Mouse (Mus musculus): ENCODE results near the gene Adh5.
A peak's percentile ranks its signal among the peaks of the same experiment; 100 is the strongest.
"Not testable (repeated sequence)": the region's sequence is repeated elsewhere in the genome, so short reads cannot be mapped to it uniquely, and the experiment has no call there.

The Adh5 gene

DNA sequence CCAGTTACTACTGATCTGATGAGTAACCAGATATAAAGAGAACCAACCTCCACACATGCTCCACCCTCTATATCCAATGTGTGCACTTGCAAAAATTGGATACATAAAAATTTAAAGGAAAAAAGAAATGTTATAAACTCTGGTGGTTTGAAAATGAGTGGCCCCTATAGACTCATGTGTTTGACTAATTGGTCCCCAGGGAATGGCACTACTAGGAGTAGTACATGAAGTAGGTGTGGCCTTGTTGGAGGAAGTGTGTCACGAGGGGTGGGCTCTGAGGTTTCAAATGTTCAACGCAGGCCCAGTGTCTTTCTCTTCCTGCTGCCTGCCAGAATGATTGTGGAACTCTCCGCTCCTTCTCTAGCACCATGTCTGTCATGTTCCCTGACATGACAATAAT, 18.9 kb downstream of the Adh5 start:
- no peak for DNase-seq

DNA sequence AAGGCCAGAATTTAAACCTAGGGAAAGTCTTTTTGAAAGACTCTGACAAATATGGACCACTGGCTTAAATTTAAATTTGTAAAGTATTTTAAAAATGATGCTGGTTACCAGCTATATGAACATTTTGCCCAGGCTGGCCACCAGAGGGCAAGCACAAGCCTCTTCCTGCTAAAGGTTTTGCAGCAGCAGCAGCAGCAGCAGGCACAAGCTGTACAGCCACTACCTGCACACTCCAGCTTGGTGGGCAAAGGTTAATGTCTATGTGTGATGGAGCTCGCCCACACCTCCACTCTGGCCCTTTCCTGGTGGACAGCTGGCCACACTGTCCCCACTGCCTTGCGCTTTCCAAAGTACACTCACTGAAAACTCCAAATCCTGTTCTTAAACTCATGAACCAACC, 20.2 kb downstream of the Adh5 start:
- DNase-seq, result peak; percentile 37 to 43

DNA sequence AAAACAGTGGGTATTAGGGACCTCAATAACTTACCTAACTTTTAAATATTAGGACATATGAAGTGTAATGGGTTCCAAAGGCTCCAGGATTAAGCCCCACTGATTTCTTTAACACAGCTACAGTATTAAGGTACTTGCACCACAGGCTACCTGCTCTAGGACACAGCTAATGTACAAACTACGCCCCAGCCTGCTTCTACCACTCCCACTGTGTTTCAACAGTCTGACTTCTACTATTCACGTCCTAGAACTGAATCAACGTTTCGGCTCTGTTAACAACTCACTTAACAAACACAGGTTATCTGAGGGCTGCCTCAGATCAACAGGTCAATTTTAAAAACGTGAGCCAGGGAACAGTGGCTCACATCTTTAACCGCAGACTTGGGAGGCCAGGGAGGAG, 20.9 kb downstream of the Adh5 start:
- no peak for DNase-seq

DNA sequence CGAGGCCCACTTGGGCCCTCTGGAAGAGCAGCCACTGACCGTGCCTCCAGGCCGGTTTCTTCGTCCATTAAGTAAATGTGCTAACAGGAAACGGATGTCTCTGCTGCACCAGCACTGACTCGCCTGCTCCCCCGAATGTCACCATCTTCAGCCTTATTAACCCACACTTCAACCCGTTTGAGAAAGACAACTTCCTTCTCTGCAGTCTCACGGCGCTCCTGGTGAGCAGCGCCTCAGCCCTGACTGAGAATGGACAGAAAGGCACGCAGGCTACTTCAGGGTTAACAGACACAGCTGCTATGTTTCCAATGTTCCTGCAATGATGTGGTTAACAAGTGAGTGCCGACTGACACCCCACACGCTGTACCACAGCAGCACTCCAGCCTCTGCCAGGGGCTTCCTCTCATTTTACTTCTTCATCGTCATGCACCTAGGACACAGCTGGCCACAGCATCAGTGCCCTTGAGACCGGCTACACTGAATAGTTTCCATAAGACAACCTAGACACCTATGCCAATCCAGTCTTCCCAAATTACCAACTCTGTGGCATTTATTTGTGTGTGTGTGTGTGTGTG, 21.8 kb downstream of the Adh5 start:
- DNase-seq, result no peak

DNA sequence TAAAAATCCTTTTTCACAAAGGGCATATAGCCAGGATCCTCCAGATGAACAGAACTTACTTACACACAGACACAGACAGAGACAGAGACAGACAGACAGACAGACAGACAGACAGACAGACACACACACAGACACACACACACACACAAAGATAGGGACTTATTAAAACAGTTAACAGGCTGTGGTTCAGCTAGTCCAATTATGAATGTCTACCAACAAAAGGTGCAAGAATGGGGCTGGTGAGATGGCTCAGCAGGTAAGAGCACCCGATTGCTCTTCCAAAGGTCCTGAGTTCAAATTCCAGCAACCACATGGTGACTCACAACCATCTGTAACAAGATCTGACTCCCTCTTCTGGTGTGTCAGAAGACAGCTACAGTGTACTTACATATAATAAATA, 23.8 kb downstream of the Adh5 start:
- not testable (repeated sequence) for DNase-seq

DNA sequence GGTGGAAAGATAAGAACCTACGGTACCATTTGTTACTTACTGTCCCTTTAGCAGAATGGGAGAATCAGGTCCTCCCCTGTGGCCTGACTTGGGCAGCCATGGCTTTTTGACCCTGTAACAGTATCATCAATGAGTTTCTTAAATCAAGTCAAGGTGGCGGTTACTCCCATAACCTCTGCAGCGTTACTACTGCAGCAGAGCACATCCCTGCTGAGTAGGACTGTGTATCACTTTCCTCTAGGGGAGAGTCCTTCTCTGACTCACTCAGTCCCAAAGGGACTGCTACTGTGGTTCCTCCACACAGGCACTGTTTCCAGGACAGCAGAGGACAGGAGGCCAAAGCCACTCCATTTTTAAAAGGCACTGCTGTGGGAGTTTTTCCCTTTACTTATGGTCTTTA, 28.2 kb downstream of the Adh5 start:
- no peak for DNase-seq

DNA sequence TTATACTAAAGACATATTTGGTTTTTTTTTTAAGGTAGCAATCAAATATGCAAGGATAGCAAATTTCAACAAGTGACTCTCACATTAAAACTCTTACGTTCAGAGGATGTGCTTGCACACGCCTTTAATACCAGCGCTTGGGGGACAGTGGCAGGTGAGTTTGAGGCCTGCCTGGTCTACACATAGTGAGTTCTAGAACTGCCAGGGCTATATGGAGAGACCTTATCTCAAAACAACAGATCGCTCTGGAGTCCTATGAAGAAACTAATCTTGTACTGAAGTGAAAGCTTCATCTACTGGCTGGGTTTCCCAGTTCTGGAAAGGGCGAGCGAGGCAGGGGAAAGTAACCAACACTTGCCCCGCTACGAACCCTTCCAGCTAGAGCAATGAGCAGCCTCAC, 36.6 kb downstream of the Adh5 start:
- DNase-seq, result no peak

DNA sequence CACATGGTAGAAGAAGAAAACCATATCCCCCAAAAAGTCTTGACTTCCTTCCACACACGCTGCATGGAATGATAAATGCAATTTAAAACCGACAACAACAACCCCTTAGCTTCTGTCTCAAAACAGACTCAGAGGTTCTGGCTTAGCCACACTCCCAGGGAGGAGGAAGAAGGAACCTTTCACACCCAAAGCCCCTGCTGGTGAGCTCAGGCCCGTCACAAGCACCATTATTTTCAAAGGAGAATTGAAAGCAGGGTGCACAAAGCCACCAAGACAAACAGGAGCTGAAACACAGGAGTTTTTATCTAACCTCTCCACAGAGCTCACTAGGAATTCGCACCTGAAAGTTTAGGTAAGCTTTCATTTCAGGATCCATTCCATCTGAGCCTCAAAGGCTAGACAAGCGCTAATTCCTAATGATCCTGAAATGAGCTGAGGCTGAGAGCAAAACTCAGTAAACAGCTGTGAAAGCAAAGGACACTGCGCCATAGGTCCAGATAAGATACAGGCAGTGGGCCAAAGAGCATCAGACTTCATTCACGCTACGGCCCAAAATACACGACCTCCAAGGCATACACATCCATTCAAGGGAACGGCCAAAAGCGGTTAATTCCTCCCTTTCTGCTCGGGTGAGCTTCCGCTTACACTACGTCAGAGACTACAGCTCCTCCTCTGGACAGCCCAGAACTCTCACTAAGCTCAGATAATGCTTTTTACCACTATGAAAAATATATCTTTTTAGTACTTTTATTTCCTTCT, 38.8 kb downstream of the Adh5 start:
- no peak for DNase-seq

DNA sequence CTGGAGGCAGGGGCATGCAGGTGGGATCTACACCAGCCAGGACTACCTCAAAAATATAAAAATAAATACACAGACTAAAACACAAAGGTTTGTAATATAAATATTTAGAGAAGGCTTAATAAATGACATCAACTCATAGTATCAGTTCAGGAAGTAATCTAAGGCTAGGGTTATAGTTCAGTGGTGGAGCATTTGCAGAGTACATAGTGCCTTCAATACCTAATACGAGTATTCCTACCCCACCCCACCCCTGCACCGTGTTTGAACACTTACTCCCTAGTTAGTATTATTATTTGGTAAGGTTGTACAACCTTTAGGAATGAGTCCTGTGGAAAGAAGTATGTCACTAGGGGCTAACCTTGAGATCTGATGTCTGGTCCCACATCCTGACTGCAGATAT, 40.3 kb downstream of the Adh5 start:
- no peak for DNase-seq

DNA sequence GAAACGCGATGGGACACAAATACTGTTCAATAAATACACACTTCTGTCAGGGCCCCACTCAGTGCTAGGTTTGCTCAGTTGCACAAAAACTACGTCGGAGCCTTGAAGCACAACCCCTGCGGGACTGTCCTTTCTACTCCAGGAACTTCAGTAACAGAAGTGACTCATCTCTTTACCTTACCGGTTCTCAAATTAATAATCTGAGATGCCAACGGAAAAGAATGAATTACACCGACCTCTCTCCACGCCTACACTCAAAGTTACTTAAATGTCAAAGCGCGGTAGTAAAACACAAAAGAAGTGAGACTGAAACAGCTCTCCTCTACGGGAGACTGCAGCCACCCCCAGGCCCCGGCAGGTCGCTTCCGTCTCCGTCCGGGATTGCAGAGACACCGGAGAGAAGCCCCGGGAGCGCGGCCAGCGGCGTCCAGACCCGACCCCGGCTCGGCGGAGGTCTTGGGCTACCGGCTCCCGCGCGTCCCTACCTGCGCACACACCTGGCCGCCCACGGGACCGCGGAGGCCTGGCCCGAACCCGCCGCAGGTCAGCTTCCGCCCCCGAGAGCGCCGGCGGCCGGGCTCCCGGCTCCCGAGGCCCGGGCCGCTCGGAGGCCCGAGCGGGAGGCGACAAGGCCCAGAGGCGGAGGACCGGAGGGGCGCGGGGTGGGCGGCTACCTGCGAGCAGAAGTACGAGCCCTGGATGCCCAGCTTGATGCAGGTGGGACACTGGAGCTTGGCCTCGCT, 45.9 kb downstream of the Adh5 start:
- DNase-seq, result peak in 1 of 2 experiments; percentile 37

DNA sequence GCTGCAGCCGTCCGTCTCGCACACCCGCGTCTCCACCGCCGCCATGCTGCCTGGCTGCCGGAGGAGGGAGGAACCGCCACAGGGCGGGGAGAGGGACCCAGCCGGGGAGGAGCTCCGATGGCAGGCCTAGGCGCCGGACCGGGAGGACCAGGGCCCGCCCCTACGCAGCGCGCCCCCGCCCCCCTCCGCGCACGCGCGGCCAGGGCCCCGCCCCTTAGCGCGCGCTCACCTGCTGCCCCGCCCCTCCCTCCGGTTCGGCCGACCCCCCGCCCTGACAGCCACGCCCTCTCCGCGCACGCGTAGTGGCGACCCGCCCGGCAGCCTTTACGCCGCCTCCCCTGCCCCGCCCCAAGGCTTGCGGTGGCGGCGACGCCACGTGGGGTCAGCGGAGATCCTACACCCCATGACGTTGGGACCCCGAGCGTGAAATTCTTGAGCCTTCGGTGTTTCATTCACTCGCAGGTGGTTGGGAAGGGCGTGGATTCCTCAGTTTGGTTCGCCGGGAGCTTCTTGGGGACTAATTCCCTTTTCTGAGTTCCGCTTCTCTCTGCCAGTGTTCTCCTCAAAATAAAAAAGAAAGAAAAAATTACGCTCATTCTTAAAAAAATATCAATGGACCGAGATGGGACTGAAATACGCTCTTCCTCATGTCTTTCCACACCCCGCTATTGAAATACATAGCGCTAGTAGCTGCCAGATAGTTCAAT, 46.6 kb downstream of the Adh5 start, which contains the start of gene Metap1:
Gene Metap1 (minus strand): TSS at position 189 of the 707 bp plus-strand sequence.
- peak; percentile 99 for DNase-seq

DNA sequence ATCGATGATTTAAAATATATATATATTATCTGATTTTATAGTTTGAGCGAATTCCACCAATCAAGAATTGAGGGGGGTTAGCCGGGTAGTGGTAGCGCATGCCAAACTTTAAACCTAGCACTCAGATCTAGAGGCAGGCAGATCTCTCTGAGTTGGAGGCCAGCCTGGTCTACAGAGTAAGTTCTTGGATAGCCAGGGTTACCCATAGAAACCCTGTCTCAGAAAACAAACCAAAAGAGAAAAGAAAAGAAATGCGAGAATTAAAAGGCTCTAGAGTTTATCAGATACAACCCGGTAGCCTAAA, 47.1 kb downstream of the Adh5 start:
- peak in 1 of 2 experiments; percentile 33 for DNase-seq

DNA sequence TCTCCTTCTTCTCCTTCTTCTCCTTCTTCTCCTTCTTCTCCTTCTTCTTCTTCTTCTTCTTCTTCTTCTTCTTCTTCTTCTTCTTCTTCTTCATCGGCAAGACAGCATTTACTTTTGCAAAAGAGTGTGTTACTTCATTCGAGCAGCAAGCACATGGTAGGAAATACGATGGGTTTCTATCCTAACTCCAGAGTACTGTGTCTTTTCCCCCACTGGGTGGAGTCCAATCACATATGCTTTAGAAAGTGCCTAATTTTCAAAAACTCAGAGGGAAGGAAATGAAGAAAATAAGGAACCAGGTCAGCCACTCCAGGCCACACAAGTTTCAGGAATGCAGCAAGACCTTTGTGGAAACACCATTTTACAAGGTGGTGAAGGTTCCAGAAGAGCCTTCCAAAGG, 50.8 kb downstream of the Adh5 start:
- no peak for DNase-seq

DNA sequence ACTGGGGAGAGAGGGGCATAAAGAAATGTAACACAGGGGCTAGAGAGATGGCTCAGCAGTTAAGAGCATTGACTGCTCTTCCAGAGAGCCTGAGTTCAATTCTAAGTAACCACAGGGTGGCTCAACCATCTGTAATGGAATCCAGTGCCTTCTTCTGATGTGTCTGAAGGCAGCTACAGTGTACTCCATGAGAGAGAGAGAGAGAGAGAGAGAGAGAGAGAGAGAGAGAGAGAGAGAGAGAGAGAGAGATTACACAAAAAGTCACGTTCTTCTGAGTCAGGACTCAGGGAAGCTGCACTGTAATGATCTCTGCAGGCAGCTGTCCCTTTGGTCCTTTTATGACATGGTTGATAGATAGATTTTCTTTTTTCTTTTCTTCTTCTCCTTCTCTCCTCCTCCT, 51.7 kb downstream of the Adh5 start:
- DNase-seq, result no peak

DNA sequence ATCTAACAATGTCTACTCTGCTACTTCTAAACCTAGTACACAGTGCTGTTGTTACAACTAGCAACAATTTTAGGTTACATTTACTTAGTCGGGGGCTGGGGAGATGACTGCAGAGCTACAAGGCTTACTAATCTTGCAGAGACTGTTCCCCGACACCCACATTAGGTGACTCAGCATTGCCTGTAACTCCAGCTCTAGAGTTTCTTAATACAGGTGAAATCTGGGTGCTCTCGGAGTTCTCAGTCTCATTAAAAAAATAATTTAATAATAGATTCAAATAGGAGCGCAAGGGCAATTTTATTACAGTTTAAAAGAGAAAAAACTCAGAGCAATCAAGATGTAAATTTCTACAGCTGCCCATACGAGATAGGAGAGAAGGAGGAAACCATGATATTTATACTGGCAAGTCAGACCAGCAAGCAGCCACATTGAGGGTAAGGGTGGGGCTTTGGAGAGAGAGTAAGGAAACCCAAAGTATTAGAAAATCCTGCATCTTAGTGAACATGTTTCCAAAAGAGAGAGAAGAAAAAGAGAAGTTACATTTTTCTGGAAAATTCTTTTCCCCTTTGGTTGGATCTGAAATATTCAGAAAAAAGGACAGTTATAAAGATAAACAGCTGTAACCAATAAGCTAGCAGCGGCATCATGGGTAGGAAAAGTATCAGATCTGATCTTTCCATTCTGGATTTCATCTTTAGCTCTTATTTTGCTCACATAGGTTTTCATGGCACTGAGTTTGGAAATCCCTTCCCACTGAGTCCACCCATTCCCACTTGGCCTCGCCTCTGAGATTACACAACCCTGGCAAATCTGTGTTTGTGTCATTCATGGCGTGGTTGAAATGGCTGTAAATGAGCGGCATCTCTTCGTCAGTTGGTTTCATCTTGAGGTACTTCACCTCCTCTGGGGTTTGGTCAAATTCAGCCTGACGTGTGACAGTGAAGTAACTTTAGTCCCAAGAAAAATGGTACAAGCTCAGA, 52.6 kb downstream of the Adh5 start:
- no peak for DNase-seq

DNA sequence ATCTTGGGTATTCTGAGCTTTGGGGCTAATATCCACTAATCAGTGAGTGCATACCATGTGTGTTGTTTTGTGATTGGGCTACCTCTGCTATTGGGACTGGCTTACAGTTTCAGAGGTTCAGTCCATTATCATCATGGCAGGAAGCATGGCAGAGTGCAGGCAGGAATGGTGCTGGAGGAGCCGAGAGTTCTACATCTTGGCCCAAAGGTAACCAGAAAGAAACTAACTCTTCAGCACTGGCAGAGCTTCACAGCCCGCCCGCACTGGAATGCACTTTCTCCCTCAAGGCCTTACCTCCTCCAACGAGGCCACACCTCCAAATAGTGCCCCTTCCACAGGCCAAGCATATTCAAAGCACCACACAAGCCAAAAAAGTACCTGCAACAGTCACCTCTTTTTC, 55.8 kb downstream of the Adh5 start:
- no peak for DNase-seq

DNA sequence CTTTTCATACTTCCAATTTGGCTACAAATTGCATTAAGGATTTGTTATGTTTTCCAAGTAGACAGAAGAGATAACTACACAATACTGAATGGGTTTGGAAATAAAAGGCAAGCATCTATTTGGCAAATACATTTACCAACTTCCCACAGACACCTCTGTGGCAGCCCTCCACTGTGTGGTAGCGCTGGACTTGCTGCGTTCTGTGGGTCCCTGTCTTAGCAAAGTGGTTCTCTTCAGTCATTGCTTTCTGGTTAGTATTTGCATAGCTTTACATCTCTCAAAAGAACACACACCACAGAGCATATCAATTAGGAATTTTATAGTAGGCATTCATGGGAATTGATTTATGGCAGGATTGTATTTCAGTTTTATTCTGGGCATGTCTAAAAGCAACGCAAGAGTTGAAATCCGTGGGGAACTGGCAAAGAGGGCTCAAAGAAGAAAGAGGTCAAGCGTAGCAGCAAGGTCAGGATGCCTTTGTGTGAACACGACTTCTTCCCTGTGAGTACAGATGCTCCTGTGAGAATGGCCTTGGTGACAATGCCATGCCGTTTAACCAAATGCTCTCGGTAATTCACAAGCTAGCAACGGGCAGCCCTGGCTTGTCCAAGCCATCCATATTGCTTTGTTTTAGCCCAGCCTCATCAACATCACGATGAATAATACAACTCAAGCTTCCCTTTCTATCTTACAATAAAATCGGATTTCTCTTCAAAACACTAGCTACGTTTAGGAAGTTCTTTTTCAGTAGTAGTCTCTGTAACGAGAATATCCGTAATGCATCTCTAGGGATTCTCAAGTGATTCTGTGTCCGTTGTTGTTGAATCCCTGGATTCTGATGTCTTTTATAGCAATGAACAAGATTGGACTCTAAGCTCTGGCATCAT, 57.2 kb downstream of the Adh5 start:
- no peak for DNase-seq

DNA sequence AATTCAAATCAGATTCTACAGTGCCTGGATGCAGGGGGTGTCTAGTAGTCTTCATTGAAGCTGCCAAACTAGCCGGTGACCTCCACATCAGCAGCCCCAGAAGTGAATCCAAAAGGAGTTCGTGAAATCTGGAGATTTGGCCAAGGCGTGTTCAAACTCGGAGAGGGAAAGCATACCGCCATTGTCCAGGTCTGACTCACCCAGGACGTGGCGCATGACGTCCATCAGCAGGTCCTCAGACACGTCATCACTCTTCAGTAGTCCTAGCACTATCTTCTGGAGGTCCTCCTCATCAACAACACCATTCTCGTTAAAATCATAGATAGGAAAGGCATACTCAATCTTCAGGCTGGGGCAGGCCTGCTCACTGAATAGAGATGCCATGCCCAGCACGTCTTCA, 60.9 kb downstream of the Adh5 start:
- no peak for DNase-seq

Data from B cell, adult 2 months (primary cell).